In genomic region chr6:89547951-89548350, GRCm38 (mm10) we compare ENCODE assay signal across 32 mouse cellular contexts.
"Had no signal": no experiment of that assay in that cellular context is flagged by ENCODE, and none has a peak within 500 bp of the region (broad histone marks: within the 10 kb centered on the region; RNA-seq: fewer than 3 reads in every experiment).

No protein-coding gene starts in this region.

- DNase-seq: left cerebral cortex, postnatal 4 days; liver; liver, embryonic 13.5 days; liver, postnatal 0 days; lung, adult 18-20 months; lung, adult 2 months; lung, embryonic 14.5 days; lung, postnatal 10 days; lung, postnatal 14 days; lung, postnatal 36 days; lung, postnatal 4 days; midbrain, embryonic 14.5 days had no signal

- H3K27ac ChIP-seq: limb, embryonic 12.5 days; limb, embryonic 13.5 days; limb, embryonic 15.5 days; liver, embryonic 12.5 days; liver, embryonic 13.5 days; liver, embryonic 14.5 days; liver, embryonic 15.5 days; lung, embryonic 15.5 days; macrophage; midbrain, embryonic 10.5 days; midbrain, embryonic 12.5 days; midbrain, embryonic 13.5 days; midbrain, embryonic 15.5 days; neural tube, embryonic 12.5 days; neural tube, embryonic 13.5 days had no signal

- H3K36me3 ChIP-seq: limb, embryonic 12.5 days; limb, embryonic 13.5 days; limb, embryonic 15.5 days; liver, embryonic 12.5 days; liver, embryonic 13.5 days; liver, embryonic 15.5 days; lung, embryonic 15.5 days; midbrain, embryonic 10.5 days; midbrain, embryonic 12.5 days; midbrain, embryonic 13.5 days; midbrain, embryonic 15.5 days; neural tube, embryonic 12.5 days; neural tube, embryonic 13.5 days had no signal

- H3K9ac ChIP-seq: limb, embryonic 12.5 days; limb, embryonic 13.5 days; limb, embryonic 15.5 days; liver, embryonic 12.5 days; liver, embryonic 13.5 days; liver, embryonic 14.5 days; liver, embryonic 15.5 days; liver, postnatal 0 days; lung, embryonic 14.5 days; lung, embryonic 15.5 days; midbrain, embryonic 12.5 days; midbrain, embryonic 13.5 days; midbrain, embryonic 15.5 days; neural tube, embryonic 12.5 days; neural tube, embryonic 13.5 days had no signal

- H3K27me3 ChIP-seq: limb, embryonic 12.5 days; limb, embryonic 13.5 days; limb, embryonic 15.5 days; liver, embryonic 12.5 days; liver, embryonic 13.5 days; liver, embryonic 15.5 days; lung, embryonic 15.5 days; midbrain, embryonic 12.5 days; midbrain, embryonic 13.5 days; midbrain, embryonic 15.5 days; neural tube, embryonic 12.5 days; neural tube, embryonic 13.5 days had no signal

- H3K4me1 ChIP-seq: limb, embryonic 12.5 days; limb, embryonic 15.5 days; liver, embryonic 12.5 days; liver, embryonic 15.5 days; neural tube, embryonic 12.5 days had no signal

- H3K4me2 ChIP-seq: limb, embryonic 12.5 days; limb, embryonic 13.5 days; limb, embryonic 15.5 days; liver, embryonic 11.5 days; liver, embryonic 12.5 days; liver, embryonic 13.5 days; liver, embryonic 15.5 days; lung, embryonic 14.5 days; lung, embryonic 15.5 days; midbrain, embryonic 11.5 days; midbrain, embryonic 12.5 days; midbrain, embryonic 13.5 days; midbrain, embryonic 15.5 days; neural tube, embryonic 12.5 days; neural tube, embryonic 13.5 days had no signal

- ATAC-seq: liver, embryonic 12.5 days; liver, postnatal 0 days; lung, postnatal 0 days; midbrain, embryonic 13.5 days; midbrain, embryonic 15.5 days; midbrain, embryonic 16.5 days had no signal

- H3K4me3 ChIP-seq: limb, embryonic 12.5 days; limb, embryonic 13.5 days; limb, embryonic 15.5 days; liver, embryonic 12.5 days; liver, embryonic 13.5 days; liver, embryonic 15.5 days; lung, embryonic 15.5 days; megakaryocyte, embryonic 14.5 days; midbrain, embryonic 10.5 days; midbrain, embryonic 12.5 days; midbrain, embryonic 13.5 days; midbrain, embryonic 15.5 days; myocyte; neural tube, embryonic 12.5 days; neural tube, embryonic 13.5 days had no signal

- H3K9me3 ChIP-seq: limb, embryonic 12.5 days; limb, embryonic 13.5 days; limb, embryonic 15.5 days; liver, embryonic 12.5 days; liver, embryonic 13.5 days; liver, embryonic 15.5 days; lung, embryonic 15.5 days; megakaryocyte, embryonic 14.5 days; midbrain, embryonic 10.5 days; midbrain, embryonic 12.5 days; midbrain, embryonic 13.5 days; midbrain, embryonic 15.5 days; neural tube, embryonic 12.5 days; neural tube, embryonic 13.5 days had no signal
